Mouse (Mus musculus): ENCODE data around the gene Mfap3l. TPM values are rescaled to one million over a fixed set of nuclear protein-coding genes. Genes with fewer than 3 reads are reported as not detected.

The Mfap3l gene
- polyA plus RNA-seq, 1 experiment = 1.1 TPM

GRCm38 (mm10) chr8:60632933-60633655 lies 467 bp downstream of the Mfap3l start:
- H3K27me3 ChIP-seq (ENCODE audit: control insufficient read depth, insufficient read depth, low read length) = peaks cover 4% of the 10 kb centered on the region; the same call in 1 of the 2 replicates
- no peak for TF ChIP-seq CTCF (IDR thresholded peaks at IDR 0.05; ENCODE audit: borderline replicate concordance, control insufficient read depth, extremely low read depth, insufficient read depth, low read length, poor library complexity)
- no peak for TF ChIP-seq POLR2A (IDR thresholded peaks at IDR 0.05; ENCODE audit: control insufficient read depth, extremely low read depth, insufficient read depth, low read length, poor library complexity)
- under 1% methylated on average over 55 of the region's 56 CpGs for WGBS
- no peak overlapping the region for H3K27ac ChIP-seq (ENCODE audit: control insufficient read depth, insufficient read depth, low read length)
- DNase-seq = no peak
- H3K4me3 ChIP-seq (ENCODE audit: control insufficient read depth, insufficient read depth, low read length) = peak overlapping the region; percentile 26
- H3K36me3 ChIP-seq (ENCODE audit: control insufficient read depth, insufficient read depth, low read length) = no peaks in the 10 kb centered on the region
- peaks cover 2% of the 10 kb centered on the region; the same call in 1 of the 2 replicates for H3K4me1 ChIP-seq (replicated peaks; ENCODE audit: control insufficient read depth, insufficient read depth, low read length)

DNA sequence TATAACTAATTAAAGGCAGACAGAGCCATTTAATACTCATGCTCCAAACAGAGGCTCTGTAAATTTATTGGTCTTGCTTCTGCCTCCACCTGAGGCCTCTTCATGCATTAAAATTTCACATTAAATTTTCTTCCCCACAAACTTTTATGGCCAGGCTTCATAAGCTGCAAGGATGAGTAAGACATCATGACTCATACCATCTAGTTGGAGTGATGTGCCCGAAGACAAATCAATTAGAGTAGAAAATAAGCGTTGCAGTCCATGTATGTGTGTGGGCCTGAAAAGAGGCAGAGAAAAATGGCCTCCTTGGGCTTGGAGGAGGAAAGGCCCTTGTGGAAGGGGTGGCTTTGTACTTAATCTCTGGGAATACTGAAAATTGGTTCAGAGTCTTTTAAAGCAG lies 2.3 kb downstream of the Mfap3l start:
- 98% methylated on average over 2 of the region's 2 CpGs for WGBS
- Histone ChIP-seq H3K27ac (ENCODE audit: control insufficient read depth, insufficient read depth, low read length) (no peak overlapping the region), H3K27me3 (ENCODE audit: control insufficient read depth, insufficient read depth, low read length) (peaks cover 4% of the 10 kb centered on the region; the same call in 1 of the 2 replicates), H3K36me3 (ENCODE audit: control insufficient read depth, insufficient read depth, low read length) (no peaks in the 10 kb centered on the region), H3K4me1 (replicated peaks; ENCODE audit: control insufficient read depth, insufficient read depth, low read length) (peaks cover 2% of the 10 kb centered on the region; the same call in 1 of the 2 replicates), H3K4me3 (ENCODE audit: control insufficient read depth, insufficient read depth, low read length) (no peak overlapping the region)
- no peak for TF ChIP-seq CTCF (IDR thresholded peaks at IDR 0.05; ENCODE audit: borderline replicate concordance, control insufficient read depth, extremely low read depth, insufficient read depth, low read length, poor library complexity)
- no peak for TF ChIP-seq POLR2A (IDR thresholded peaks at IDR 0.05; ENCODE audit: control insufficient read depth, extremely low read depth, insufficient read depth, low read length, poor library complexity)
- no peak for DNase-seq

DNA sequence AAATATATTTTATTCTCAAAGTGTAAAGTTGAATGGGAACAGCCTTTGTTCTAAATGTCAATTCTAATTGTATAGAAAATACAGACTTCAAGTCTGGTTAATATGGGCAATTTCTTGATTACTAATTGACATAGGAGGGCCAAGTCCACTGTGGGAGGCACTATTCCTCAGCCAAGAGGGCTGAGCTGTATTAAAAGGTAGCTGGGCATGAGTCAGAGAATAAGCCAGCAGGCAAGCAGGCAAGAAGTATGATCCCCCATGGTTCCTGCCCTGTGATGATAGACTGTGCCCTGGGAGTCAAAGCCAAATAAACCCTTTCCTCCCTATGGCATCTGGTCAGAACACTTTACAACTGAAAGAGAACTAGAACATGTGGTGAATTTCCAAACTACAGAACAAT lies 3.2 kb downstream of the Mfap3l start:
- H3K4me3 ChIP-seq (ENCODE audit: control insufficient read depth, insufficient read depth, low read length) = no peak overlapping the region
- peaks cover 2% of the 10 kb centered on the region; the same call in 1 of the 2 replicates for H3K4me1 ChIP-seq (replicated peaks; ENCODE audit: control insufficient read depth, insufficient read depth, low read length)
- H3K27me3 ChIP-seq (ENCODE audit: control insufficient read depth, insufficient read depth, low read length) = peaks cover 4% of the 10 kb centered on the region; the same call in 1 of the 2 replicates
- no peak overlapping the region for H3K27ac ChIP-seq (ENCODE audit: control insufficient read depth, insufficient read depth, low read length)
- no peaks in the 10 kb centered on the region for H3K36me3 ChIP-seq (ENCODE audit: control insufficient read depth, insufficient read depth, low read length)
- no peak for DNase-seq
- TF ChIP-seq POLR2A (IDR thresholded peaks at IDR 0.05; ENCODE audit: control insufficient read depth, extremely low read depth, insufficient read depth, low read length, poor library complexity) (no peak), CTCF (IDR thresholded peaks at IDR 0.05; ENCODE audit: borderline replicate concordance, control insufficient read depth, extremely low read depth, insufficient read depth, low read length, poor library complexity) (no peak)

GRCm38 (mm10) chr8:60640046-60640445 lies 7.4 kb downstream of the Mfap3l start:
- no peak overlapping the region for H3K27ac ChIP-seq (ENCODE audit: control insufficient read depth, insufficient read depth, low read length)
- no peaks in the 10 kb centered on the region for H3K36me3 ChIP-seq (ENCODE audit: control insufficient read depth, insufficient read depth, low read length)
- no peak for DNase-seq
- no peaks in the 10 kb centered on the region for H3K27me3 ChIP-seq (ENCODE audit: control insufficient read depth, insufficient read depth, low read length)
- no peak for TF ChIP-seq POLR2A (IDR thresholded peaks at IDR 0.05; ENCODE audit: control insufficient read depth, extremely low read depth, insufficient read depth, low read length, poor library complexity)
- no peak for TF ChIP-seq CTCF (IDR thresholded peaks at IDR 0.05; ENCODE audit: borderline replicate concordance, control insufficient read depth, extremely low read depth, insufficient read depth, low read length, poor library complexity)
- no peaks in the 10 kb centered on the region for H3K4me1 ChIP-seq (replicated peaks; ENCODE audit: control insufficient read depth, insufficient read depth, low read length)
- WGBS = 95% methylated on average over 17 of the region's 17 CpGs
- no peak overlapping the region for H3K4me3 ChIP-seq (ENCODE audit: control insufficient read depth, insufficient read depth, low read length)

DNA sequence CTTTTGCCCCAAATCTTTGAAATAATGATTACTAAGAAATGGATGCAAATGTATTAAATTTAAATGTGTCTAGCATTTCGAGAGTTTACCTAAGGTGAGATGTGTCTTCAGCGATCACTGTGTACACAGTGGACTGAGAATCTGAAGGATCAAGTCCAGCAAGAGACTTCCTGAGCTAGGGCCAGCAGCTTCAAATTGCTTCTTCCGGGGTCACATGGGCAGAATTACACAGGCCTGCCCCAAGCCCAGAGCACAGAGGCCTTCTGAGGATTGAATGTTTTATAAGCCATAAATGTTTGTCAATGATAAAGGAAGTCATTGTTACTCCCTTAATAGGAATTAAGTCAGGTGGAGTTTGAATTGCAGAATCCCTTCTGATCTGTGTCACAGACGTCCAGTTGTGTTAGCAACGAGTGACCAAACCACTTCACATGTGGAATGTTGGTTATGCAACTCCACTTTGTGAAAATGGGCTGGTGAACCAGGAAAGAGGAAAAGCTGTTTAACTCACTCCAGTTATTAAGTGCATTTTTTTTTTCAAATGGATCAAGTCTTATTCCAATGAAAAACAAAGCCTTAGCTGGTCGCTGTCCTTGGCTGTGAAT lies 10.9 kb downstream of the Mfap3l start:
- no peak for TF ChIP-seq POLR2A (IDR thresholded peaks at IDR 0.05; ENCODE audit: control insufficient read depth, extremely low read depth, insufficient read depth, low read length, poor library complexity)
- TF ChIP-seq CTCF (IDR thresholded peaks at IDR 0.05; ENCODE audit: borderline replicate concordance, control insufficient read depth, extremely low read depth, insufficient read depth, low read length, poor library complexity) = no peak
- H3K27ac ChIP-seq (ENCODE audit: control insufficient read depth, insufficient read depth, low read length) = no peak overlapping the region
- no peaks in the 10 kb centered on the region for H3K27me3 ChIP-seq (ENCODE audit: control insufficient read depth, insufficient read depth, low read length)

GRCm38 (mm10) chr8:60645164-60645563 lies 12.5 kb downstream of the Mfap3l start:
- H3K4me1 ChIP-seq (replicated peaks; ENCODE audit: control insufficient read depth, insufficient read depth, low read length) = no peaks in the 10 kb centered on the region
- H3K27ac ChIP-seq (ENCODE audit: control insufficient read depth, insufficient read depth, low read length) = no peak overlapping the region
- no peak overlapping the region for H3K4me3 ChIP-seq (ENCODE audit: control insufficient read depth, insufficient read depth, low read length)
- TF ChIP-seq CTCF (IDR thresholded peaks at IDR 0.05; ENCODE audit: borderline replicate concordance, control insufficient read depth, extremely low read depth, insufficient read depth, low read length, poor library complexity) = no peak
- no peak for TF ChIP-seq POLR2A (IDR thresholded peaks at IDR 0.05; ENCODE audit: control insufficient read depth, extremely low read depth, insufficient read depth, low read length, poor library complexity)
- WGBS = 93% methylated on average over 4 of the region's 4 CpGs
- H3K36me3 ChIP-seq (ENCODE audit: control insufficient read depth, insufficient read depth, low read length) = no peaks in the 10 kb centered on the region
- DNase-seq = no peak
- no peaks in the 10 kb centered on the region for H3K27me3 ChIP-seq (ENCODE audit: control insufficient read depth, insufficient read depth, low read length)

More for the DNA sequence above, 10.9 kb downstream of the Mfap3l start:
- 89% methylated on average over 6 of the region's 6 CpGs for WGBS
- no peaks in the 10 kb centered on the region for H3K4me1 ChIP-seq (replicated peaks; ENCODE audit: control insufficient read depth, insufficient read depth, low read length)
- no peak overlapping the region for H3K4me3 ChIP-seq (ENCODE audit: control insufficient read depth, insufficient read depth, low read length)
- no peaks in the 10 kb centered on the region for H3K36me3 ChIP-seq (ENCODE audit: control insufficient read depth, insufficient read depth, low read length)
- DNase-seq = no peak

Measured in thymus, adult 2 months (tissue).